Mouse (Mus musculus) kidney, adult 8-10 months (tissue): ENCODE results near the gene Nab2.

Experiments used
- DNase-seq, 2 experiments: peaks; one replicate each; pipeline ENCODE4 v3.0.0; 2022

Nab2 gene

GRCm38 (mm10) chr10:127642772-127643552 lies 25.4 kb downstream of the Nab2 start, which contains the start of gene Stat6:
Gene Stat6, plus strand, starts transcription at chr10:127642986.
- DNase-seq, result peak; percentile 79 to 82

GRCm38 (mm10) chr10:127641861-127642771 lies 26.3 kb downstream of the Nab2 start:
- peak; percentile 85 to 94 for DNase-seq

GRCm38 (mm10) chr10:127640421-127640820 lies 27.9 kb downstream of the Nab2 start:
- no peak for DNase-seq

- DNase-seq, result no peak
Measured at GRCm38 (mm10) chr10:127632668-127633271, 35.6 kb downstream of the Nab2 start.

GRCm38 (mm10) chr10:127631261-127632214 lies 36.8 kb downstream of the Nab2 start:
- DNase-seq, result no peak

DNA sequence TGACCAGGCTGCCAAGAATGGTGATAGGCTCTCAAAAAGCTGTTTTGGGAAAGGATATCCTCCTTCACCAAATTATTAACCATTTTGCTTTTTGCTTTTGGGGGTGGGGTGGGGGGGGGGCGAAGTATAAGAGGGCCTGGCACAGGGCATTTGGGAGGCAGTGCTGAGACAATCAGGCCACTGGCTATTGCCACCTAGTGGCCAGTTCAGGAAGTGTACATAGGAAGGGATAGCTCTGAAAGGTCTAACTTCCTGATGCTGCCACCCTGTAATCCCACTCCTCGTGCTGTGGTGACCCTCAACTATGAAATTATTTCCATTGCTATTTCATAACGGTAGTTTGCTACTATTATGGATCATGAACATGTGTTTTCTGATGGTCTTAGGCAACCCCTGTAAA lies 41.9 kb downstream of the Nab2 start:
- peak in 1 of 2 experiments; percentile 42 for DNase-seq

GRCm38 (mm10) chr10:127623439-127624216 lies 44.7 kb downstream of the Nab2 start:
- DNase-seq, result no peak

- no peak for DNase-seq
Measured at GRCm38 (mm10) chr10:127622661-127623060, 45.7 kb downstream of the Nab2 start.

GRCm38 (mm10) chr10:127622057-127622392 lies 46.3 kb downstream of the Nab2 start:
- DNase-seq, result peak; percentile 78 to 84

DNA sequence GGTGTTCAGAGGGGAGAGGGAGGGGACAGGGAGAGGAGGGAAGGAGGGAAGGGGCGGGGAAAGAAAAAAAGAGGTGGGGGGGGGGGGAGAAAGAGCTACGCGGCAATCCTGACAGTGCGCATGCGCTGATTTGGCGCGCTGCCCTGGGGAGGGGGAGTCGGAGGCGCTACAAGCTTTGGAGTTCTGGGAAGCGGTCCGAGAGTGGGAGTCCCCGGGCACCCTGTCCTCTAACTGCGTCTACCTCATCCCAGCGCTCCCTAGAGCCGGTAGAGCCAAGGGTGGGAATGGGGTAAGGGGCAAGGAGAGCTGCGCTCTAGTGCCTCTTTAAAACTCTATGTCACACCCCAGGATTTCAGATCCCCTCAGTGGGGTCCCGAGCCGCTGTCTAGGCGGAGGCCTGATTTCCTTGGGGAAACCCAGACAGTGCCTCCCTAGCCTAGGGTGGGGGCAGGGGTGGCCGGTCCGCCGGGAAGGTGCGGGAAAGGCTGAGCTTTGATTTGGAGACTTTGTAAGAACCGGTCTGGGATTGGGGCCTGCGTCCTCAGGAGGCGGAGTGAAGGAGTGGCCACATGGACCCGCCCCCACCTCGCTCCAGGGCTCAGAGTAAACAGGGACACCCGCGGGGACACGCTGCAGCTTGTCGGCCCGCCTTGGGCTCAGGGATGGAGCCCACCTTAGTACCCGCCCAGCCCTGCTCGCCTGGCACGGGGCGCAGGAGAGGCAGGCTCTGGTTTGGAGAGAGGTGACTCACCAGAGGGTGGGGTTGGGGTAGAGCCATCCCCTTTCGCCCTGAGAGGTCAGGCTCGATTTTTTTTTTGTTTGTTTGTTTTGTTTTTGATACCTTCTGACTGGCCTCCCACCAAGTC lies 46.9 kb downstream of the Nab2 start:
- peak; percentile 93 to 94 for DNase-seq

DNA sequence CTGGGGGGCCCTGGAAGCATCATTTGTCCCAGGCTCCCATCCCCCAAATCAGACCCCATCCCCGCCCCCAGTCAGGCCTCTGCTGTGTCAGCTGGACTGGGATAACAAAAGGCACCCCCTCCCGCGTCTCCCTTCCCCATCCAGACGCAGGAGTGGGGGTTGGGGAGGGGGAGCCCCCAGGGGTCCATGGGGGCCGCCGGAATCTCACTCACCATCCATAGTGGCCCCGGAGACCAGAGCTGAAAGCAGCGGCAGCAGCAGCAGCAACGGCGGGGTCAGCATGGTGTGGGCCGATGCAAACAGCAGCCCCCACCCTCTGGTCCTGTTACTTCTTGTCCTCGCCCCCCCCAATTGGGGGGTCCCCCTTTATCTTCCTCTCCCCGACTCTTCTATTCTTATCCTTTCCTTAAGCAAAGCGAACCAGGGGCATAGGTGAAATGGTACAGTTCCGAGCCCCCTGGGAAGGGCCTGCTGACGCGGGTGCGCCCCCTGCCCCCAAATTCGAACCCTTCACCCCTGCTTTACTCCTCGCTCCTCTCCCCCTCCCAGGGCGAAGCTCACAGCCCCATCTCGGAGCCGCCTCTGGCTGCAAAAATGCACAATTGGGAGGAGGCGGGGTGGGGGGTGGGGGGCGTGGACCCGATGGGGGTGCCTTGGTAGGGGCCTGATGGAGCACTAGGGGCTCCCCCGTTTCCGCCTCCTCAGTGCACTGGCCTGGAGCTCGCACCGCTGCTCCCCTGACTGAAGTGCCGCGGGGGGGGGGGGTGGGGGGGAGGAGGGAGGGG lies 47.8 kb downstream of the Nab2 start, which contains the start of gene Lrp1:
TSS of gene Lrp1 (minus strand) at position 743 of the 785 bp plus-strand sequence.
- no peak for DNase-seq

- no peak for DNase-seq
Measured at GRCm38 (mm10) chr10:127619941-127620405, 48.4 kb downstream of the Nab2 start.

- DNase-seq, result no peak
Measured at GRCm38 (mm10) chr10:127619119-127619721, 49.1 kb downstream of the Nab2 start.

- DNase-seq, result no peak
Measured at GRCm38 (mm10) chr10:127618173-127618572, 50.2 kb downstream of the Nab2 start.

- no peak for DNase-seq
Measured at GRCm38 (mm10) chr10:127617294-127617693, 51.1 kb downstream of the Nab2 start.

- DNase-seq, result no peak
Measured at GRCm38 (mm10) chr10:127616261-127616679, 52.1 kb downstream of the Nab2 start.

DNA sequence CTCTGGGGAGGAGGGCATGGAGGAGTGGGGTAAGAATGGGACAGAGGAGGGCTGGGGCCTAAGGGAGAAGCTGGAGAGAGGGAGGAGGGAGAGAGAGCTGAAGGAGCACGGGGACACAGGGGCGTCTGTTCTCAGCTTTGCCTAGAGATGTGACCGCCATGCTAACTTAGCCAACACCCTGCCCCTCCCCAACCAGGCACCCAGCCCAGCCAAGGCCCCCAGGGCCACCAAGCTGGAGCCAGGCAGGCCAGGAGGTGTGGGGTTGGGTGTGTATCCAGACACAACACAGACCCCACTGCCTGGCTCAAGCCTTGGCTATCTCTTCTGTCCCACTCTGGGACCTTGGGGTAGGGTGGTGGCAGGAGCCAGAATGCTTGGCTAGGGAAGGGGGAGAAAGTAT lies 52.8 kb downstream of the Nab2 start:
- no peak for DNase-seq

DNA sequence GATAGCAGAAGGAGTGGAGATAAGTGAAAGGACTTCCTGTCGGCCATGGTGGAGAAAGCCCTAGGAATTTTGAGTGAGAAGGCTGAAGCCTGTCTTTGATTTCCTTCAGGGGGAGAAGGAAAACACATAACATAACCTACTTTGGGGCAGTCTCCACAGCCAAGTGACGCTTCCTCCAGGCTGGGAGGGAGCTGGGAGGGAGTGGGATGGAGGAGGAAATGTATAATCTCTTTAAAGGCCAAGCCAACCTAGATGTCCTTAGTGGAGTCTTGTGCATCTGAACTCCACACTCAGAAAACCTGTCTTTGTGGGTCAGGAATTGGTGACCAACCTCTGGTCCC lies 53.4 kb downstream of the Nab2 start:
- DNase-seq, result no peak
